Mouse (Mus musculus) embryonic fibroblast, embryonic 13.5 days (primary cell): Measurements from ENCODE around the gene Spsb1.

Experiments
- CTCF ChIP-seq: IDR thresholded peaks from 2 replicates; pipeline ENCODE4 v1.5.1; 2011; ENCODE audit warnings: mild to moderate bottlenecking, control low read depth, low read length, moderate library complexity, borderline replicate concordance; ENCODE audit not compliant: insufficient read depth
- POLR2A ChIP-seq: IDR thresholded peaks from 2 replicates; pipeline ENCODE4 v1.6.1; 2011; ENCODE audit warnings: low read depth, mild to moderate bottlenecking, control low read depth, low read length, moderate library complexity

- TF ChIP-seq POLR2A (no peak), CTCF (no peak)
These were observed 29.2 kb upstream of the Spsb1 start for GRCm38 (mm10) chr4:149983921-149984645.
